Mouse (Mus musculus) T-helper 1 cell (primary cell): ENCODE measurements around the gene Isoc2a.

ENCODE experiments used
- in situ Hi-C: fragments of 300-600 bp; cut with MboI, MseI; formaldehyde crosslinking; loops from one replicate; pipeline ENCODE4 v1.15.1; 2025; ENCODE audit warnings: high pct_unique_total_duplicates

Gene Isoc2a

DNA sequence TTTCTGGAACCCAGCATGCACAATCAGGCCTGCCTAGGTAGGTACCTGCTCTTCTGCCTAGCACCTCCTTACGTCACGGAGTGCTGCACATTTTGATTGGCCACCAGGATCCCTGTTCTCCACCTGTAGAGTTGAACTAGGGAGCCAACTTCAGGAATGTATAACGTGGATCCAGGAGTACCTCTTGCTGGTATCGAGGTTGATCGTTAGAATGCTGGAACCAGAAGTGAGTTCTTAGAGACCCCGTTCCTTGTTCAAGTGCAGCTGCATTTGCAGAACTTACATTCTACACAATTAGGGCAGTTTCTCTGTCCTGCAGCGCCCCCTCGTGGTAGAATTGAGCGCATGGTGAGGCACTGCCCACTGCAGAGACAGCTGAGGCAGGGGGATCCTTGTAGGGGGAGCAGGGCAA is 63.1 kb downstream of the Isoc2a start:
- in situ Hi-C loops: loop anchor here (5.0 kb wide), 1 partner anchor 112 kb away; the partner anchor contains the start of gene Zfp580

DNA sequence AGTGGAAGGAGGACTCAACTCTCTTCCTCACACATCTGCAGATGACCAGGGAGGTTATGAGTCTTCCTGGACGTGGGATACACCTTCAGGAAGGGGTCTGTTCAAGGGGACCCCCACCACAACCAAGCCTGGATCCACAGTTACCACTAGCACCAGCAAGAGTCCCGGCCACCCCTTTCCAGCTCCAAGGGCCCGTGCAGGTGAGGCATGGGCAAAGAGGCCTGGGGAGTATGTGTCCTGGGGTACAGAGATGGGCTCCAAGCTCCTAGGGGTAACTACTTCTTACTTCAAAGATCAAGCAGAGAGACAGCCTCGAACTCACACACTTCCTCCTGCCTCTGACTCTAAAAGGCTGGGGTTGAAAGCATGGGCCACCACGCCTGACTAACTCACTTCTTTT is 65.7 kb downstream of the Isoc2a start:
- in situ Hi-C loops: loop anchor here (5.0 kb wide), 1 partner anchor 110 kb away; the partner anchor contains the start of gene Zfp580

DNA sequence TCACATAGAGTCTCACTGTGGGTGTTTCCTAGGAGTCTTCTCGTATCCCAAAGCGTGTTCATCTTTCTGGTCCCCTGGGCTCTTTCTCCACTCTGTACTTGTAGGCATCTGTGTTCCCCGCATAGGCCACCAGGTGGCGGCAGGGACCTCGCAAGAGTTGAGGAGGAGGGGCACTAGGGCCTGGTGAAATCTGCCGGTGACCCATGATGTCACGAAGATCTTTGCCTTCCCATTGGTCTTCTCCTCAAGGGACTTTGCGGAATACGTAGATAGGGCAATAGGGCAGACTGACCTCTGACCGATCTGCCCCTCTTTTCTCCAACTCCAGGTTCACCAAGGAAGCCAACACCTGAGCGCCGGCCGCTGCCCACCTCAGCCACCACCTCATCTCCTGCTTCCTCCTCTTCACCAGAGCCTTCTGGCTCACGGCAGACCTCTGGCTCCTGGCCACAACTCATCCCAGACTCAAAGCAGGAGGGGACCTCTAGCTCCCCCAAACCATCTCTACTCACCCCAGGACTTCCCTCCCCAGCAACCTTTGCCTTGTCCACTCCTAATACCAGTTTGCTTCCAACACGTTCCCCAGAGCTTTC is 66.4 kb downstream of the Isoc2a start:
- in situ Hi-C loops: loop anchor here (5.0 kb wide), 1 partner anchor 109 kb away; the partner anchor contains the start of gene Zfp580
